Mouse (Mus musculus) cortical plate, adult 2 months (tissue): ENCODE measurements at regions not wholly inside any gene's neighbourhood (a gene's known extent, or its start where the extent isn't known, plus 50 kb on each side); places are given as distances from the start of the nearest gene placed in this dataset.

Source experiments
- H3K27ac ChIP-seq: fragments of 200-500 bp; 2 replicates; pipeline ENCODE4 v1.5.1; 2012; ENCODE audit warnings: low read length, control low read depth, inconsistent platforms; ENCODE audit not compliant: insufficient read depth
- H3K4me1 ChIP-seq: fragments of 200-500 bp; 2 replicates; pipeline ENCODE4 v1.6.1; 2011; ENCODE audit warnings: low read length; ENCODE audit not compliant: control insufficient read depth, insufficient read depth
- H3K4me3 ChIP-seq: fragments of 200-500 bp; 2 replicates; pipeline ENCODE4 v1.5.1; 2011; ENCODE audit warnings: mild to moderate bottlenecking, low read length, control low read depth; ENCODE audit not compliant: insufficient read depth
- CTCF ChIP-seq: fragments of 200-500 bp; IDR thresholded peaks from 2 replicates; pipeline ENCODE4 v1.5.1; 2011; ENCODE audit warnings: mild to moderate bottlenecking, control low read depth, low read length; ENCODE audit not compliant: insufficient read depth; ENCODE audit errors: extremely low read depth
- POLR2A ChIP-seq: fragments of 200-500 bp; IDR thresholded peaks from 2 replicates; pipeline ENCODE4 v1.6.1; 2011; ENCODE audit warnings: mild to moderate bottlenecking, low read length, control low read depth; ENCODE audit not compliant: insufficient read depth; ENCODE audit errors: extremely low read depth

DNA sequence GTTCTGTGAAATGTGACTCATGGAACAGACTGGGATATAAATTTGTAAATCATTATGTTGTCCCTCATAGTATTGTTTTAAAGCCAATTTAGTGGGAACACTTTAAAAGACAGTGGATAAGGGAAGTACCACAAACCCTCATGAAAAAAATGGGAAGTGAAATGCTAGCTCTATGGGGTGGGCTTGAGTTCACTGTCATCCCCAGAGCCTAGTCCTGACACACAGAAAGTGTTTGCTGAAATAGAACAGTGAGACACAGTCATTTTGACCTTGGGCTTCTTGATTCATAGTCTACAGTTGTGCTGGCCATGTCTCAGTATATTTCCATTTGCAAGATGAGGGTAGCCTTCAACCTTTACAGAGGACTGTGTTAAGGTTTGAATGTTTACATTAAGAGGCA, 166.8 kb upstream of the Fggy start:
- TF ChIP-seq CTCF (no peak), POLR2A (no peak)
- Histone ChIP-seq H3K4me3 (no peak overlapping the region), H3K4me1 (no peaks in the 10 kb centered on the region), H3K27ac (no peak overlapping the region)

DNA sequence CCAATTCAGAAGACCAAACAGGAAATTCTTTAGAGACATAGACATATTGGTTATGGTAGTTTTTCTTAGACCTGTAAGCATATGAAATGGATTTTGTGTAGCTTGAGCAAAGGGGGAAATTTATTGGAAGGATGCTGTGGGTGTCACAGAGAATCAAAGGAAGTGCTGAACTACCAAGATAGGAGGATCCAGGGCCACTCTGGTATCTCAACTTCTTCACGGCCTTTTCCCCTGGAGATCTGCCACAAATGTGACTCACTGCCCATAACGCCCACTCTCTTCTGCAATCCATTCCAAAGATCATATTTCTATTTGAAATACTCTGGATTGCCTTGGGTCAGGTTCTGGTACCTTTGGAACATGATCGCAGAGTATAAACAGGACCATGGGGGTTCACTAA, 161.6 kb upstream of the Fggy start:
- Histone ChIP-seq H3K4me1 (no peaks in the 10 kb centered on the region), H3K4me3 (no peak overlapping the region), H3K27ac (no peak overlapping the region)
- TF ChIP-seq POLR2A (no peak), CTCF (no peak)

DNA sequence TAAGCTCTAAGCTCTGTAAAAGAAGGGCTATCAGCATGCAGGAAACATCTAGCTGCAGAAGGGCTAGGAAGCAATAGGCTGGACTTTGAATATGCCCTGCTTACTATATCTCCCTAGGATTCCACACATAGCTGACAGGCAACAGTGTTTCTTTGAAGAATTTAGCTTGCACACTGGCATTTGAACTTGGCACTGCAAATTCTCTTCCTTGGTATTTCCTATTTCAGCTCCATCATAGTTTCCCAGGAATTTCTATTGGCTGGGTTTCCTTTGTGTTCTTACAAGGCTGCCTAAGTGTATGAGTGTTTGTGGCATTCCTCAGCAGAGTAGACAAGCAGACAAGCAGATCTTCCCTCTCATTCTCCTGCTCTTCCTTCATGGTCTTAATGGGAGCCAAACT, 159.0 kb upstream of the Fggy start:
- Histone ChIP-seq H3K4me3 (no peak overlapping the region), H3K27ac (no peak overlapping the region), H3K4me1 (no peaks in the 10 kb centered on the region)
- no peak for TF ChIP-seq CTCF
- TF ChIP-seq POLR2A = no peak

DNA sequence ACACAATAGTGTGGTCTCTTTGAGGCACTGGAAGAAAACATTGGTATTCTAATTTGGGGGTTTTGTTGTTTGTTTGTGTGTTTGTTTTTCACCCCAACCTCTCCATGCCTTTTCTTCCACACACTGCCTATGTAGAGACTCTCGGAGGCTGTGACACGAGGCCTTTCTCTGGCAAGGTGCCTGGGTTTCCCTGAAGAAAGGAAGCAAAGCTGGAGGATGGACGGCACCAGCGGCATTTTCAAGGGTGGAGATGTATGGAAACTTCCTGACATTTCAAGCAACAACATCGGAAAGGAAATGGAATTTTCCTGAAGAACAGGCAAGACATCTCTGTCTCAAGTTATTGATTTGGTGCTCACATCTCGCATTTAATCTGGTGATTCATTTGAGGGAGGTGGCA, 155.0 kb upstream of the Fggy start:
- Histone ChIP-seq H3K4me1 (no peaks in the 10 kb centered on the region), H3K4me3 (no peak overlapping the region), H3K27ac (no peak overlapping the region)
- TF ChIP-seq POLR2A (no peak), CTCF (no peak)

GRCm38 (mm10) chr4:95417075-95417474, 140.2 kb upstream of the Fggy start:
- Histone ChIP-seq H3K4me3 (no peak overlapping the region), H3K4me1 (no peaks in the 10 kb centered on the region), H3K27ac (no peak overlapping the region)
- TF ChIP-seq POLR2A (no peak), CTCF (no peak)

DNA sequence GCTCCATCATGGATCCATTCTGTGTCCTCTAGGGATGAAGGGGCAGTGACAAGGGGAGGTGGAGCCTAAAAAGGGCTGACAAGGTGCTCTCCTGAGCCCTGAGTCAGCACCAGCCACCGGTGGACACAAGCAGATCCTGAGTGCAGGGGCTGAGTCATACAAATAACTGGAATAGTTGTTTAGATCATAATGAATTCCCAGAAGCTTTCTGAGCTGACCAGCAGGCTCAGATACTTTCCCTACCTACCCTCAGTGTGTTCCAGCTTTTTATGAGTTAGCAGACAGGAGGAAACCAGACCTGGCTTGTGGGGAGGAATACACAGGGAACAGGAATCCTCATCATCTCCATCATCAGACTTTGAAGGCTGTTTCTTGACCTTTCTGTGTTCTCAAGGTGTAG, 130.7 kb upstream of the Fggy start:
- Histone ChIP-seq H3K4me1 (no peaks in the 10 kb centered on the region), H3K4me3 (no peak overlapping the region)
- TF ChIP-seq CTCF (no peak), POLR2A (no peak)

GRCm38 (mm10) chr4:95434543-95434942, 122.8 kb upstream of the Fggy start:
- no peak overlapping the region for H3K27ac ChIP-seq
- no peaks in the 10 kb centered on the region for H3K4me1 ChIP-seq
- no peak overlapping the region for H3K4me3 ChIP-seq
- no peak for TF ChIP-seq POLR2A
- TF ChIP-seq CTCF = no peak

More for the DNA sequence above, 130.7 kb upstream of the Fggy start:
- H3K27ac ChIP-seq = no peak overlapping the region

DNA sequence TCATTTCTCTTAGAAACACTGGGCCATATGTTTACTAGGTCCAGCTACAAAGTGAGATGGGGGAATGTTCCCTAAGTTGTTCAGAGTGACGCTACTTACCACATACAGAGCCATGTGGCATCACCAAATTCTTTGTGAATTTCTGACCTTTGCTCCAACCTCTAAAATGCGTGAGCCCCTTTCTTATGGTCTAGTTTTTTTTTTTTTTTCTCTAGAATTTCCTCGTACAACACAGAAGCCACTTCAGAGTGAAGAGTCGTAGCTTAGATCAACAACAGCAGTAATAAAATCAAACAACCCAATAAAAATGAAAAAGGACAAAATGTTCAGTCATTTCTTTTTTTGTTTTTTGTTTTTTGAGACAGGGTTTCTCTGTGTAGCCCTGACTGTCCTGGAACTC, 122.2 kb upstream of the Fggy start:
- Histone ChIP-seq H3K4me3 (no peak overlapping the region), H3K27ac (no peak overlapping the region), H3K4me1 (no peaks in the 10 kb centered on the region)
- TF ChIP-seq POLR2A (no peak), CTCF (no peak)

GRCm38 (mm10) chr4:95439834-95440233, 117.5 kb upstream of the Fggy start:
- Histone ChIP-seq H3K27ac (no peak overlapping the region), H3K4me1 (no peaks in the 10 kb centered on the region), H3K4me3 (no peak overlapping the region)
- TF ChIP-seq CTCF (no peak), POLR2A (no peak)

- Histone ChIP-seq H3K4me3 (no peak overlapping the region), H3K27ac (no peak overlapping the region), H3K4me1 (no peaks in the 10 kb centered on the region)
- TF ChIP-seq CTCF (no peak), POLR2A (no peak)
These were observed 113.2 kb upstream of the Fggy start for GRCm38 (mm10) chr4:95443854-95444811.

DNA sequence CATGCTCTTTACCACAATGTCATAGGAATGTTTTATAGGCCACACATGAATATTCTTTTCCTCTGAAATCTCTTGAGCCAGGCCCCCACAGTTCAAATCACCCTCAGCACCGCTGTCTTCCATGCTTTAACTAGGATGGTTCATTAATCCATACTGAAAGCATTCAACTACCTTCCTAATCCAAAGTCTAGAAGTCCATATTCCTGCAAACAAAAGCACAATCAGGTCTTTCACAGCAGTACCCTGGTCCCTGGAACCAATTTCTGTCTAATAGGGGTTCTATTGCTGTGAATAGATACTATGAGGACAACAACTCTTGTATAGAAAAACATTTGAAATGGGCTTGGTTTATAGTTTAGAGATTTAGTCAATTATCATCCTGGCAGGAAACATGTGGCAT, 107.0 kb upstream of the Fggy start:
- Histone ChIP-seq H3K4me3 (no peak overlapping the region), H3K27ac (no peak overlapping the region), H3K4me1 (no peaks in the 10 kb centered on the region)
- no peak for TF ChIP-seq CTCF
- TF ChIP-seq POLR2A = no peak
